Mouse (Mus musculus): ENCODE results near the gene Fus.
"Not testable (repeated sequence)": the region's sequence is repeated elsewhere in the genome, so short reads cannot be mapped to it uniquely, and the experiment has no call there.

The Fus gene

DNA sequence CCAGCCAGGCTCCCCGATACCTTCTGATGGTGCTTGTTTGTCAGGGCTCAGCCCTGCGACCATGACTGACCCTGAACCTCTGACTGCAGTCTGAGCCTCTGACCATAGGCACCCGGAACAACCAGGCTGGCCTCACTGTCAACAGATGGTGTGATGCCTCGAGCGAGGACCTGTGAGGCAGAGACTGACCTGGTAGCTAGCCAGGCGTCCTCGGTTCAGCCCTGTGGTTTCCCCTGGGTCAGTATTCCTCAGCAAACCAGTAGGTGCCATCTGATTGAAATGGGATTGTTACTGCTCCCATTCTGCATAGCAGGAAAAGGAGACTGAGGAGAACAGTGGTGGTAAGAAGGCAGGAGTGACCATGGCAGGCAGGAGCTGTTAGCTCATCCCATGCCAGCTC is 38.9 kb downstream of the Fus start:
- no peak for DNase-seq

DNA sequence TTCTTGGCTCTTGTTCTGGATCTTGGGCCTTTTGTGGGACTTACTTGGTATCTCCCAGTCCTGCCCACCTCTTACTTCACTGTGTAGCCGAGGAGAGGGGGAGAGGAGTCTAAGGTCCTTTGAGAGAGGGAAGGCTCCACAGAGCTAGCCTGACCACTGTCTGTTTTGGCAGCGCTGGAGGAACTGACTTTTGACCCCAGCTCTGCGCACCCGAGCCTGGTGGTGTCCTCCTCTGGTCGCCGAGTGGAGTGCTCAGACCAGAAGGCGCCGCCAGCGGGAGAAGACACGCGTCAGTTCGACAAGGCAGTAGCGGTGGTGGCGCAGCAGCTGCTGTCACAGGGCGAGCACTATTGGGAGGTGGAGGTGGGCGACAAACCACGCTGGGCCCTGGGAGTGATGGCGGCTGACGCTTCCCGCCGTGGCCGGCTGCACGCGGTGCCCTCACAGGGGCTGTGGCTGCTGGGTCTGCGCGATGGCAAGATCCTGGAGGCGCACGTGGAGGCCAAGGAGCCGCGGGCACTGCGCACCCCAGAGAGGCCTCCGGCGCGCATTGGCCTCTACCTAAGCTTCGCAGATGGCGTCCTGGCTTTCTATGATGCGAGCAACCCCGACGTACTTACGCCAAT is 42.6 kb downstream of the Fus start:
- DNase-seq = peak in 1 of 2 experiments; percentile 35

DNA sequence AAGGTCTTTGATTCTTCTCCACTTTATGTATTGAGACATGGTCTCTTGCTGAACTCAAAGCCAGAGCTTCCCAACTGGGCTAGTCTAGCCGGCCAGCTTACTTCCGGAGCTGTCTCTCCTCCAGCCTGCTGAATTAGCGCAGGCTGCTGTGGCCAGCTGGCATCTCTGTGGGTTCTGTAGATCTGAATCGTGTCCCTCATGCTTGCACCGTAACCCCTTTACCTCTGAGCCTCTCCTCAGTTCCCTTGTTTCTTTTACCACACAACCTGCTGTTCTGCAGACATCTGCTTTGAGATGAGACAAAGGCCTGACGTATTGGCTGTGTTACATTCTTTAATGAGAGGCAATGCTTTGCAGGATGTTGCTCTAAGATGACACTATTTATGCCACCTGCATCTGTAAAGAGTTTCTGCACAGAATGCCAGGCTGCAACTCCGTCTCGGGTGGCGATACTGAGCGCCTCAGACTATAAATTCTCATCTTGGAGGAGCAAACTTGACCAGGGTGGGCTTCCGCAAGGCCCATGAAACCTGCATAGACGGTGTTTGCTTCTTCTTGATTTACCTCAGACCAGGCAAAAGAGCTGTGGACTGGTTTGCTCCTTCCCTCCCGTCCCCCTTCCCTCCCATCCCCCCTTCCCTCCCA is 45.0 kb downstream of the Fus start:
- DNase-seq = peak; percentile 56 to 66

DNA sequence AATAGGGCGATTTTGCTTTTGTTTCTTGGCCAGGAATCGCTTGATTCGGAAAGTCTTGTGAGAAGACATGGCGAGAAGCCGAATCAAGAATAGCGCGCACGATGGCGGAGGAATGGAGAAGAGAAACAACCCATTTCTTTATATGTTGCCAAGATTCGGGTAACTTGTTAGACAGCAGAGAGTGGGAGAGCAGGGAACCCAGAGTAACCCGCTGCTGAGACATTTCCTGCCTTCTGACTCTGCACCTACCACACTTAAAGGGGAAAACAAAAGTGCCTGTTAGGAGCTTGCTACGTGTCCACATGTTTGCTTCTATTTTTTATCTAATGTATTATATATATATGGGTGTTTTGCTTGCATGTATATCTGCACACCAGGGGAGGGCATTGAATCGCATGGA is 45.9 kb downstream of the Fus start:
- DNase-seq = peak in 1 of 2 experiments; percentile 42

DNA sequence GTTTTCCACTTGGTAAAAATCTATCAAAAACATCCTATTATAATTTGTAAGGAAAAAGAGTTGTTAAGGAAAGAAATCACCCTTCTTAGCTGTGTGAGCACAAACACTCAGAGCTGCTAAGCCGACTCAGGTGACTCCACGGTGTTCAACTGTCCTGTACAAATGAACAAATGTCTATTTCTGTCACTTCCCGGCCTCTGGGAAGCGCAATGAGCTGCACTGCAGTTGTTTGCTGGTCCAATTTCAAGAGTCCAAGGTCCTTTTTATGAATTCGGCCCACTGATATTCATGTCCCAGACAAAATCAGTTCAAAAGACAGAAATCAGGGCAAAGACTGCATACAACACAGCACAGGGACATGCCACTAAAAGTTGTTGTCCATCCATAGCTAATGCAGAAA is 48.9 kb downstream of the Fus start:
- not testable (repeated sequence) for DNase-seq

DNA sequence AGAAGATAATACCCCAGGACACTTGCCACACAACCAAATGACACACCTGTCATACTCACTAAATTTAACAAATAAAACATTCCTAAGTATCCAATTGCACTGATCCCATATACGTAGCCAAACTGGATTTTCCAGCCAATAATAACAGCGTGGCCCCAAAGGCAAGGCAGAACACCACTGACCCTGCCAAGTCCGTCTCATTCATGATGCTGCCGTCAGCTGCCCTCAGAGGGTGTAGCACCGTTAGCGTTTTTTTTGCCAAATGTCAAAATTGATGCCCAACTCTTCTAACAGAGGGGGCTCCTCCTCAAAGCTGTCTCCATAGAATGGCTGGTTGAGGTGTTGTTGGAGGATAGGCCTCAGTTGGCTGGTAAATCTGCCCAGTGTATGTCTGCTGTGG is 49.4 kb downstream of the Fus start:
- no peak for DNase-seq

DNA sequence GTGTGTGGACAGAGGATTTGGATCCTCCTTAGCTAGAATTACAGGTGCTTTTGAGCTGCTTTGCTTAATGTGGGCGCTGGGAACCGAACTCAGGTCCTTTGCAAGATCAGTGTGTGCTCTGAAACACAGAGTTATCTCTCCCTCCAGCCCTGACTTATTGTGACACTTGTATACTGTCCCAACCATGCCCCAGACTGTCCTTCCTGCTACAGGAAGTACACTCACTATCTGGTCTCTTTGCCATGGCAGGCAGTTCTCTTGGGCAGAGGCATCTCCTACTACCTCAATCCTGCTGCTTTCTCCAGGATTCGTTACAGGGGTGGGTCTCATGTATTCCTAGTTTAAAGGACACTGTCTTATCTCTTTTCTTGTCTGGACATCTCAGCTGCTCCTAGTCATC is 51.0 kb downstream of the Fus start:
- DNase-seq = no peak

DNA sequence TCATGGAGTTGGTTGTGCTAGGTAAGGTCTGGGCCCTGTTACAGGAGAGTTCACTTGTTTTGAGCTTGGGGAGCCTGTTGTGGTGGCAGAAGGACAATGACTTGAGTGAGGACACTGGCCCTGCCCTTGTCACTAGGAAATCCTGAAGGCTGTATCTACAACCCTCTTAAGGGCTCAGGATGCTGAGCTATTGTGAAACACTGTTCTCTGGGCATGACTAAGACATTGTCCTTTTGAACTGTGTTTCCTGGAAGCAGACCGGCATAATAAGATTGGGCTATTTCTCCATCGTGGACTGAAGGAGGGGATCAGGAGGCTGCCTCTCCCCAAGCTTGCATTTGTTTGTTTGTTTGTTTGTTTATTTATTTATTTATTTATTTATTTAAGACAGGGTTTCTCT is 51.9 kb downstream of the Fus start:
- DNase-seq = no peak

DNA sequence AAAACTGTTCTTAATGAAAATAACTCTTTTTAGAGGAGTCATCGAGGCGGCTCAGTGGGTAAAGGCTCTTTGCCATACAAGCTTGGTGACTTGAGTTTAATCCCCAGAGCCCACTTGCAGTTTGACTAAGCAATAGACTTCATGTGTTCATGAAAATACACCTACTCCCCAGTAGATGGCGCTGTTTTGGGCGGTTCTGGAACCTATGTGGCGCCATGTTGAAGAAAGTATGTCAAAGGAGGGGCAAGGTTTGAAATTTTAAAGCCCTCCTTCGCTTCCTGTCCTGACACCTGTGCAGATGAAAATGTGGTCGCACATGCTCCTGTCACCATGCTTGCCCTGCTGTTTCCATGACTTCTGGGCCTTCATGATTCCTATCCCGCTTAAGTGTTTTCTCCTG is 55.7 kb downstream of the Fus start:
- DNase-seq = no peak

DNA sequence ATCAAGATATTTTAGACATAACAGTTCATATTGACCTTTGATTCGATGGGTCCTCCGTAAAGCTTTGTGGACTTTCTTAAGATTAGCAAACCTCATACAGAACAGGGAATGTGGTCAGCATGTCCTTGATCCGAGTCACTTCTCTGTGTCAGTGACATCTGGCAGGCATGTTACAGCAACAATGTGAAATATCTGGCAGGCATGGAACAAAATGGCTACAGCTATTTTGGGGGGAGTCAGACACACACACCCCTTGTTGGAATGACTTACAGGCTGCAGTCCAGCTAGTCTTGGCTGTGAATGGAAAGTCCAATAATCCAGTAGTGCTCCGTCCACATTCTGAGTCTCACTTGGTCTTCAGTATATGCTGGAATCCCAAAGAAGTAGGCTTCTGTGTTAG is 56.3 kb downstream of the Fus start:
- no peak for DNase-seq

DNA sequence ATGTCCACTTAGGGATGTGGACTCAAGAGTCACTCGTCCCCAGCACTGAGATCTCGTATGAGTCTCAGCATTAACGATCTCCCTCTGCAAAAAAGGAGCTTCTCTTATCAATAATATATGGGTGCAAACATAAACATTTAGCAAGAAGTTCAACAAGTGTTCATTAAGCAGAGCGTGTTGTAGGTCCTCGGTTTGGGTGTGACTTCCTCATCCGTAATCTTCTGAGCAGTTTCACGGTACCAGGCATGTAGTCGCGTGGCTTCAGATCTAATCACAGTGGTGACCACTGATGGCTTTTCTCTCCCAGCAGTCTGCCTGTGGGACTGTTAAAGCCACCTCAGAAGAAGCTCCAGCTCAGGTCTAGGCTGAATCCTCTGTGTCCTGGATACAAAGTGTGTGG is 57.1 kb downstream of the Fus start:
- DNase-seq = no peak

DNA sequence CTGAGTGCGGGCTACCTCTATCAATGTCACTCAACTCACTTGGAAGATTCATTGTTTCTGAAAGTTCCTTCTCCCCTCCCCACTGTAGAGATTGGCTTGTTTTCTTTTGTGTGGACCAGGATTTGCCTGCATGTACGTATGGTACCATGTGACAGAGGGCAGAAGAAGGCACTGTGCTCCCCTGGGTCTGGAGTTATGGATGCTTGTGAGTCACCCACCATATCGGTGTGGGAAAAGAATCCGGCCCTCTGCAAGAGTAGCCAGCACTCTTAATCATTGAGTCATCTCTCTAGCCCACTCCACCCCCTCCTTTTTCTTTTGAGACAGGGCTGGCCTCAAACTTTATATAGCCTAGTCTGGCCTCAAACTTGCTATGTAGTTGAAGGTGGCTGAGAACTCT is 57.7 kb downstream of the Fus start:
- no peak for DNase-seq

DNA sequence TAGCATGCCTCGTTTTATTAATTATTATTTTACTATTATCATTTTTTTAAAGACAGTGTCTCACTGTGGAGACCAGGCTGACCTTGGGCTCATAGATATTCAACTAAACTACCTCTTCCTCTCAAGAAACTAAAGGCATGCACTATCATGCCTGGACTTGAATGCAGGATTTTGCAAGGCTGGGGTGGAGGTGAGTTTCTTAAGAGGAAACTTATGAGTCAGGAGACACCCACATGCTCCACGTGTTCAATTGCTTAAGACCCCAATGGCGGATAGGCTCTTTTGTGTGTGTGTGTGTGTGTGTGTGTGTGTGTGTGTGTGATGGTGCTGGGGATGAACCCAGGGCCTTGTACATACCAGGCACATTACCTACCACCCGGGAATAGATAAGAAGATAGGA is 58.1 kb downstream of the Fus start:
- DNase-seq = no peak

DNA sequence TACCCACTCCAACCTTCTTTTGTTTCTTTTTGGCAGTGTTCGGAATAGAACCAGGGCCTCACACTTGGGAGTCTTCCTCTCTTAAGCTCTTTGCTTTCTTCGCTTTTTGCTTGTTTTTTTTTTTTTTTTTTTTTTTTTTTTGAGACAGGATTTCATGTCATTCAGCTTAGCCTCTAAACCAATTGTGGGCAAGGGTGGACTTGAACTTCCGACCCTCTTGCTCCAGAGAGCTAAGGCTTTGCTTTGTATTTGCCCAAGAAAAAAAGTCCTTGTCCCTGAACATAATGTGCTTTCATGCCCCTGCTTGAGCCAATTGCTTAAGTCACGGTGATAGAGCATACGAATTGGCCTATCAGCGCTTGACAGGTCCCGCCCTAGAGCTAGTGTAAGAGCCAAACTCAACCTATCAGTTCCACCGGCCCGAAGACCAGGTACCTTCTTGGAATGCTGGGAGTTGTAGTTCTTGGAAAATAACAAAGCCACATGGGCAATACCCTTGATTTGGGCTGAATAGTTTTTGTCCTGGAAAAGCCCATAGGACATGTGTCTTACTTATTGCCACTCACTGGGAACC is 64.2 kb downstream of the Fus start:
- no peak for DNase-seq

DNA sequence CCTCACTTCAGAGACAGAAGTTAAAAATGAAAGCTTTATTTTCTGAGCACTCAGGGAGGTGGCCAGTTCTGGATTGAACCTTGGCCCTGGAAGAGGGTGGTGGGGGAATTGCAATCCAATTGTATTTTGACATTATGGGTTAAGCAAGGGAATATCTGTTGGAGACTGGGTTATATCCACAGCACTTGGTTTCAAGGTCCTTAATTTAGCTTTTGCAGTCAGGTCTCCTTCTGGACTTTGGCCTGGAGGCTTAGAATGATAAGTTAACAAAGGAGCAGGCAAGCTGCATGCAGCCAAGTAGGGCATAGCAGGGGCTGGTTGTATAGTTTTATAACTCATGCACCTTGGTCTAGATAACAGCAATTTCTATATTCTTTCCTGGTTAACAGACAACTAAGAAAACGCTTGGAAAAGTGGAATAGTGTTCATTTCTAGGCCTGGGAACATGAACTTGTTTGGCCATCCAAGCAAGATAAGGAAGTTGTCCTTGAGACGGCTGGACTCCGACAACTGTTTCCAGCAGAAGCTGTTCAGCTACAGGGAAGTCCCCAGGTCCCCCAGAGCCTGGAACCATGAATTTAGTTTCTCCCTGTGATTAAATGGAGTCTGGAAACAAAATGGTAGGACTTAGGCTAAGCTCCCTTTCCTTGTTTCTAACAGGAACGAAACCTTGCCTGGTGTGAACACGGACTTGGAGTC is 65.2 kb downstream of the Fus start:
- DNase-seq = no peak

DNA sequence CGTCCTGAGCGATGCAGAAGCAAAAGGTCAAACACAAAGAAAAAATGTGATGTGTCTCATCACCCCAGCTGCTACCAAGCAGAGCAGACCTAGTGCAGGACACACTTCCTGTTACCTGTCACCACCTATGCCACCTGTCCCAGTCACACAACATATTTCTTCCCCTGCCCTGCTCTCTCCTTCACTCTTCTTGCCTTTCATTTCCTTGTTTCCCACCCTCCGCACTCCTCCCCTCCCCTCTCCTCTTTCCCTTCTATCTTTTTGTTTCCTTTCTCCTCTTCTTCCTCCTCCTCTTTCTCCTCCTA is 65.7 kb downstream of the Fus start:
- DNase-seq = no peak

DNA sequence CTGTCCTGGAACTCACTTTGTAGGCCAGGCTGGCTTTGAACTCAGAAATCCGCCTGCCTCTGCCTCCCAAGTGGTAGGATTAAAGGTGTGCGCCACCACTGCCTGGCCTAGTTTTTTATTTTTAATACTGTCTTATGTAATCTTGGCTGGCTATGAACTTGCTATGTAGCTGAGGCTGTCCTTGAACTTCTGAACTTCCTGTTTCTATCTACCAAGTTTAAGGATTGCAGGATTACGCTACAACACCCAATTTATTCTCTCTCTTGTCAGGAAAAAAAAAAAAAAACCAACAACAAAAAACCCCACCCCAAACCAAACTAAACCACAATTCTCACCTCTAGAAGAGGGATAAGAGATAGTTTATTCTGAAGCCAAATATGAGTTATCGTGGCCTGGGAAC is 66.4 kb downstream of the Fus start:
- no peak for DNase-seq
